Mouse (Mus musculus) gastrocnemius, postnatal 14 days (tissue): ENCODE measurements at regions not wholly inside any gene's neighbourhood (a gene's known extent, or its start where the extent isn't known, plus 50 kb on each side); places are given as distances from the start of the nearest gene placed in this dataset.

Experiments used
- DNase-seq: peaks from one replicate; pipeline ENCODE4 v3.0.0; 2021; ENCODE audit warnings: mixed read lengths
- intact Hi-C: fragments of 180-260 bp; cut with DNase I; formaldehyde crosslinking; loops from one replicate; pipeline ENCODE4 v1.15.1; 2025; ENCODE audit warnings: low total_unique reads

- no peak for DNase-seq
- intact Hi-C loops, result no loop called here
Observed at GRCm38 (mm10) chr1:88867138-88867537, 165.1 kb upstream of the Arl4c start.

- intact Hi-C loops, result no loop called here
- DNase-seq, result no peak
Observed at GRCm38 (mm10) chr1:88869885-88870284, 167.9 kb upstream of the Arl4c start.

- no peak for DNase-seq
- intact Hi-C loops, result no loop called here
Observed at GRCm38 (mm10) chr1:88875356-88875755, 173.3 kb upstream of the Arl4c start.

- DNase-seq, result no peak
- intact Hi-C loops, result no loop called here
Observed at GRCm38 (mm10) chr1:88877441-88877840, 175.4 kb upstream of the Arl4c start.

GRCm38 (mm10) chr1:88878831-88879230 lies 176.8 kb upstream of the Arl4c start:
- no peak for DNase-seq
- intact Hi-C loops, result no loop called here

- intact Hi-C loops, result no loop called here
- no peak for DNase-seq
Observed at GRCm38 (mm10) chr1:88879367-88879766, 177.3 kb upstream of the Arl4c start.

- intact Hi-C loops, result no loop called here
Observed at GRCm38 (mm10) chr1:88891041-88891440, 179.2 kb upstream of the Sh3bp4 start.

GRCm38 (mm10) chr1:88902426-88902825 lies 167.8 kb upstream of the Sh3bp4 start:
- no peak for DNase-seq
- intact Hi-C loops, result no loop called here

More at GRCm38 (mm10) chr1:88891041-88891440, 179.2 kb upstream of the Sh3bp4 start:
- no peak for DNase-seq

GRCm38 (mm10) chr1:88907766-88908463 lies 162.3 kb upstream of the Sh3bp4 start:
- intact Hi-C loops, result no loop called here

GRCm38 (mm10) chr1:88908683-88909082 lies 161.5 kb upstream of the Sh3bp4 start:
- intact Hi-C loops, result no loop called here
- no peak for DNase-seq

More at GRCm38 (mm10) chr1:88907766-88908463, 162.3 kb upstream of the Sh3bp4 start:
- DNase-seq, result no peak

GRCm38 (mm10) chr1:88909314-88909713 lies 160.9 kb upstream of the Sh3bp4 start:
- no peak for DNase-seq
- intact Hi-C loops, result no loop called here

GRCm38 (mm10) chr1:88909864-88910573 lies 160.2 kb upstream of the Sh3bp4 start:
- no peak for DNase-seq
- intact Hi-C loops, result no loop called here

GRCm38 (mm10) chr1:88911724-88912123 lies 158.5 kb upstream of the Sh3bp4 start:
- no peak for DNase-seq

GRCm38 (mm10) chr1:88916531-88917050 lies 153.6 kb upstream of the Sh3bp4 start:
- peak; percentile 26 for DNase-seq
- intact Hi-C loops, result no loop called here

More at GRCm38 (mm10) chr1:88911724-88912123, 158.5 kb upstream of the Sh3bp4 start:
- intact Hi-C loops, result no loop called here

- DNase-seq, result no peak
- intact Hi-C loops, result no loop called here
Observed at GRCm38 (mm10) chr1:88921401-88921800, 148.8 kb upstream of the Sh3bp4 start.

- DNase-seq, result peak; percentile 17
- intact Hi-C loops, result no loop called here
Observed at GRCm38 (mm10) chr1:88923791-88924581, 146.2 kb upstream of the Sh3bp4 start.

GRCm38 (mm10) chr1:88935191-88935590 lies 135.0 kb upstream of the Sh3bp4 start:
- intact Hi-C loops, result no loop called here
- no peak for DNase-seq

- intact Hi-C loops, result no loop called here
- DNase-seq, result peak; percentile 29
Observed at GRCm38 (mm10) chr1:88935779-88936178, 134.4 kb upstream of the Sh3bp4 start.

GRCm38 (mm10) chr1:88937327-88937726 lies 132.9 kb upstream of the Sh3bp4 start:
- intact Hi-C loops, result no loop called here
- no peak for DNase-seq

- intact Hi-C loops, result no loop called here
- DNase-seq, result no peak
Observed at GRCm38 (mm10) chr1:88938458-88938857, 131.8 kb upstream of the Sh3bp4 start.
